Mouse (Mus musculus): Measurements from ENCODE around the gene Gm44805.

GRCm38 (mm10) chr7:19701069-19701761 is 20.0 kb upstream of the Gm44805 start:
- TF ChIP-seq GATA1 (IDR thresholded peaks at IDR 0.05; ENCODE audit: borderline replicate concordance, low read length) (no peak), FLI1 (IDR thresholded peaks at IDR 0.05; ENCODE audit: low read length) (no peak)

Data from megakaryocyte, embryonic 14.5 days (primary cell).